14 mouse cellular contexts compared by ENCODE assay signal in the genomic region with DNA sequence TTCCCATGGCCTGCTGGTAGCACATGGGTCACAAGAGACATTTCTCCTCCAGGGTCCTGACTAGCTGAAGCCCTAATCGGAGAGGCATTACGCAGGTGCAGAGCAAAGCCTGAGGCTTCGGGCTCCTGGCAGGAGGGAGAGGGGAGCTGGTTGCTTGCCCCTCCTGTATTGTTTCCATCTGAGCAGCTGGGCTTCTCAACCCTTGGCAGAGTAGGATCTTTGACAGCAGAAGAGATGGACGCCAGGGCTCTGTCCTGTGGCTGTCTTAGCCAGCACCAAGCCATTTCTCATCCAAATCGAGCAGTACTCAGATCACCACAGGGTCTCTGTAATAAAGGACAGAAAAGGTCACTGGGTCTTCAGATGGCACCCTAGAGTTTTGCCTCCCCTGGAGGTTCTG.
DNase-seq lines count a peak whose midpoint lies in the region; ATAC-seq and TF ChIP-seq lines count a peak whose summit lies in the region.
"Had no signal": no experiment of that assay in that cellular context is flagged by ENCODE, and none has a peak within 500 bp of the region (broad histone marks: within the 10 kb centered on the region; RNA-seq: fewer than 3 reads in every experiment).

No protein-coding gene starts in this region.

- H3K27me3 ChIP-seq in forebrain, postnatal 0 days (ENCODE audit: insufficient read depth, low read length) = no peaks in the 10 kb centered on the region
- no peaks in the 10 kb centered on the region for H3K27me3 ChIP-seq in forebrain, embryonic 15.5 days
- no peaks in the 10 kb centered on the region for H3K27me3 ChIP-seq in midbrain, postnatal 0 days (ENCODE audit: insufficient read depth, low read length)
- no peaks in the 10 kb centered on the region for H3K27me3 ChIP-seq in midbrain, embryonic 10.5 days (ENCODE audit: low read depth, poor library complexity, severe bottlenecking)
- H3K27me3 ChIP-seq in hindbrain, embryonic 16.5 days (replicated peaks; ENCODE audit: control insufficient read depth, insufficient read depth, low read length) = no peaks in the 10 kb centered on the region
- H3K27me3 ChIP-seq: midbrain, embryonic 12.5 days had no signal

- no peak overlapping the region for H3K4me2 ChIP-seq in forebrain, postnatal 0 days (ENCODE audit: low read depth)
- H3K4me2 ChIP-seq in forebrain, embryonic 15.5 days (replicated peaks) = no peak overlapping the region
- H3K4me2 ChIP-seq in midbrain, postnatal 0 days (ENCODE audit: low read depth, low read length, poor library complexity, severe bottlenecking) = no peak overlapping the region
- H3K4me2 ChIP-seq in hindbrain, embryonic 16.5 days (ENCODE audit: low read length) = no peak overlapping the region
- H3K4me2 ChIP-seq: midbrain, embryonic 12.5 days had no signal

- no peak for DNase-seq in forebrain, postnatal 0 days
- peak; percentile 64 for DNase-seq in midbrain, postnatal 0 days (ENCODE audit: low spot score)
- no peak for DNase-seq in midbrain, embryonic 10.5 days (ENCODE audit: low spot score)
- peak; percentile 40 to 49 for DNase-seq in cerebellum, postnatal 25 days
- no peak for DNase-seq in ovary, postnatal 10 days (ENCODE audit: low spot score)
- no peak for DNase-seq in right cerebral cortex, postnatal 14 days
- DNase-seq: adrenal gland, adult 2 months; liver; lung, adult 18-20 months; lung, postnatal 4 days had no signal

- no peak overlapping the region for H3K4me3 ChIP-seq in forebrain, postnatal 0 days (ENCODE audit: low read depth, low read length)
- H3K4me3 ChIP-seq in forebrain, embryonic 15.5 days = no peak overlapping the region
- H3K4me3 ChIP-seq in midbrain, postnatal 0 days (ENCODE audit: low read depth, low read length) = no peak overlapping the region
- H3K4me3 ChIP-seq in midbrain, embryonic 10.5 days = no peak overlapping the region
- H3K4me3 ChIP-seq in hindbrain, embryonic 16.5 days (ENCODE audit: low read length) = no peak overlapping the region
- H3K4me3 ChIP-seq: midbrain, embryonic 12.5 days had no signal

- H3K9ac ChIP-seq in forebrain, postnatal 0 days = no peak overlapping the region
- no peak overlapping the region for H3K9ac ChIP-seq in forebrain, embryonic 15.5 days (replicated peaks)
- no peak overlapping the region for H3K9ac ChIP-seq in midbrain, postnatal 0 days (replicated peaks; ENCODE audit: low read length, poor library complexity, severe bottlenecking)
- no peak overlapping the region for H3K9ac ChIP-seq in hindbrain, embryonic 16.5 days (ENCODE audit: low read depth, low read length)
- H3K9ac ChIP-seq: midbrain, embryonic 12.5 days had no signal

- H3K36me3 ChIP-seq in forebrain, postnatal 0 days (ENCODE audit: insufficient read depth) = no peaks in the 10 kb centered on the region
- no peaks in the 10 kb centered on the region for H3K36me3 ChIP-seq in forebrain, embryonic 15.5 days
- H3K36me3 ChIP-seq in midbrain, postnatal 0 days (ENCODE audit: insufficient read depth, low read length) = no peaks in the 10 kb centered on the region
- no peaks in the 10 kb centered on the region for H3K36me3 ChIP-seq in midbrain, embryonic 10.5 days
- H3K36me3 ChIP-seq in hindbrain, embryonic 16.5 days (ENCODE audit: control insufficient read depth, insufficient read depth, low read length) = no peaks in the 10 kb centered on the region
- H3K36me3 ChIP-seq: midbrain, embryonic 12.5 days had no signal

- no peak for TF ChIP-seq CTCF in forebrain, postnatal 0 days (IDR thresholded peaks at IDR 0.05; ENCODE audit: low read depth)
- TF ChIP-seq CTCF in midbrain, postnatal 0 days (IDR thresholded peaks at IDR 0.05) = no peak

- H3K4me1 ChIP-seq in forebrain, postnatal 0 days (ENCODE audit: insufficient read depth) = no peaks in the 10 kb centered on the region
- peaks cover 31% of the 10 kb centered on the region for H3K4me1 ChIP-seq in forebrain, embryonic 15.5 days
- peaks cover 5% of the 10 kb centered on the region; the same call in 1 of the 2 replicates for H3K4me1 ChIP-seq in midbrain, postnatal 0 days (ENCODE audit: insufficient read depth, low read length)
- peaks cover 52% of the 10 kb centered on the region for H3K4me1 ChIP-seq in midbrain, embryonic 10.5 days
- peaks cover 15% of the 10 kb centered on the region for H3K4me1 ChIP-seq in hindbrain, embryonic 16.5 days (ENCODE audit: control insufficient read depth, insufficient read depth, low read depth, low read length)

- WGBS in forebrain, postnatal 0 days = 61% methylated on average over 5 of the region's 5 CpGs
- WGBS in forebrain, embryonic 15.5 days = 54% methylated on average over 5 of the region's 5 CpGs
- 44% methylated on average over 5 of the region's 5 CpGs for WGBS in midbrain, postnatal 0 days
- 82% methylated on average over 5 of the region's 5 CpGs for WGBS in midbrain, embryonic 10.5 days
- WGBS in hindbrain, embryonic 16.5 days = 45% methylated on average over 5 of the region's 5 CpGs

- no peak overlapping the region for H3K27ac ChIP-seq in forebrain, postnatal 0 days (ENCODE audit: low read depth, low read length)
- no peak overlapping the region for H3K27ac ChIP-seq in forebrain, embryonic 15.5 days (replicated peaks)
- H3K27ac ChIP-seq in midbrain, postnatal 0 days (ENCODE audit: low read depth, low read length) = no peak overlapping the region
- H3K27ac ChIP-seq in midbrain, embryonic 10.5 days (replicated peaks) = no peak overlapping the region; the same call in 1 of the 2 replicates
- peak overlapping the region; percentile 36; the same call in 1 of the 2 replicates for H3K27ac ChIP-seq in hindbrain, embryonic 16.5 days (ENCODE audit: low read depth, low read length)
- H3K27ac ChIP-seq: kidney, postnatal 0 days; midbrain, embryonic 12.5 days had no signal

- H3K9me3 ChIP-seq in forebrain, postnatal 0 days (ENCODE audit: low read length) = no peaks in the 10 kb centered on the region
- no peaks in the 10 kb centered on the region for H3K9me3 ChIP-seq in forebrain, embryonic 15.5 days
- no peaks in the 10 kb centered on the region for H3K9me3 ChIP-seq in midbrain, postnatal 0 days (ENCODE audit: low read length)
- H3K9me3 ChIP-seq in midbrain, embryonic 10.5 days (replicated peaks) = no peaks in the 10 kb centered on the region
- H3K9me3 ChIP-seq in hindbrain, embryonic 16.5 days (ENCODE audit: control insufficient read depth, low read length) = no peaks in the 10 kb centered on the region
- H3K9me3 ChIP-seq: midbrain, embryonic 12.5 days had no signal

- peak; percentile 20; the same call in 1 of the 2 replicates for ATAC-seq in forebrain, postnatal 0 days
- no peak for ATAC-seq in forebrain, embryonic 15.5 days (replicated peaks)
- no peak for ATAC-seq in midbrain, postnatal 0 days (ENCODE audit: low FRiP score)
- ATAC-seq in hindbrain, embryonic 16.5 days = peak; percentile 55; the same call in 1 of the 2 replicates

Comparison
In these comparisons a context has a peak if more than half of its experiments do, and no peak if none do; other contexts are left out.
1. ATAC-seq: peak in forebrain, postnatal 0 days (single experiment) and hindbrain, embryonic 16.5 days (single experiment); none in forebrain, embryonic 15.5 days (single experiment) and midbrain, postnatal 0 days (single experiment).
2. DNase-seq: peak in midbrain, postnatal 0 days (single experiment) and cerebellum, postnatal 25 days (2 of 2); none in forebrain, postnatal 0 days (single experiment), midbrain, embryonic 10.5 days (single experiment), ovary, postnatal 10 days (single experiment) and right cerebral cortex, postnatal 14 days (single experiment).